Mouse (Mus musculus): ENCODE measurements at regions not wholly inside any gene's neighbourhood (a gene's known extent, or its start where the extent isn't known, plus 50 kb on each side); places are given as distances from the start of the nearest gene placed in this dataset.

DNA sequence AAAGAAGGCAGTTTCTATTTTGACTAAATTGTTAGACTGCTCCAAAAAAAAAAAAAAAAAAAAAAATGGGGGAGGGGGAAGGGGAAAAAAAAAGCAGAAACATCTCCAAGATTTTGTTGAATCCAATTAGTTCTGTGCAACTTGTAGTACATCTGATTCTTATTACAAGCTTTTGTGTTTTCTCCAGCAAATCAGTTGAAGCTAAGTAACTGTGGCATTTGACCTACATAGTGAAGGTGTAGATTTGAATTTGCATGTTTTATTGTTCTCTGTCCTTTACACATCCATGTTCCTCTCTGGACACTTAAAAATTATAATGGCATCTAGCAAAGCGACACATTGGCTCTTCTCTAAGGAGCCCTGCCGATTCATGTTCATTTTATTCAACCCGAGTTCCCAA is 192.6 kb downstream of the Pax3 start:
- H3K4me3 ChIP-seq (ENCODE audit: low read depth, low read length): no peak overlapping the region
- no peak for DNase-seq (ENCODE audit: low spot score)
- 84% methylated on average over 3 of the region's 3 CpGs for WGBS

DNA sequence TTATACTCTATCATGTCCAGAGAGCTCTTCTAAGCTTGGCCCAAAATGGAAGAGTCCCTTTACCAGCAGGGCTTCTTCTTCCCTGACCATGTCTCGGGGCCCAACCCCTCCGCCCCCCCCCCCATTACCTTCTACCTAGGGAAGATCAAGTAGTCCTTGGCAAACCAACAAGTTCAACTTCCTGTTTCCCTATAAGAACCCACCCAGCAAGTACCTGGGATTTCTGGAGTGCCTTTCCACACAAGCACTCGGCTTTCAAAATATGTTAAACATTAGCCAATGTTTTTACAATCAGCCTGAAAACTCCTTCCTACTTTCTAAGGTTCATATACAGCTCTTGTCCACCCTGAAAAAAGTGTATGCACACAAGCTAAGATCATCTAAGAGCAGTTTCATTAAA is 198.2 kb downstream of the Pax3 start:
- no peak for DNase-seq (ENCODE audit: low spot score)
- no peak overlapping the region for H3K4me3 ChIP-seq (ENCODE audit: low read depth, low read length)
- no peak overlapping the region for H3K4me2 ChIP-seq (replicated peaks; ENCODE audit: low read depth, low read length)
- H3K9me3 ChIP-seq (ENCODE audit: control insufficient read depth, low read length): no peaks in the 10 kb centered on the region
- no peak for ATAC-seq (ENCODE audit: low FRiP score)
- 90% methylated on average over 2 of the region's 3 CpGs for WGBS
- H3K27me3 ChIP-seq (ENCODE audit: control insufficient read depth, insufficient read depth, low read length): no peaks in the 10 kb centered on the region
- H3K4me1 ChIP-seq (replicated peaks; ENCODE audit: control insufficient read depth, insufficient read depth, low read length): no peaks in the 10 kb centered on the region
- H3K9ac ChIP-seq (ENCODE audit: low read depth, low read length): no peak overlapping the region
- no peak overlapping the region for H3K27ac ChIP-seq (ENCODE audit: low read depth, low read length)
- H3K36me3 ChIP-seq (ENCODE audit: control insufficient read depth, insufficient read depth, low read length): no peaks in the 10 kb centered on the region

More for the DNA sequence above, 192.6 kb downstream of the Pax3 start:
- ATAC-seq (ENCODE audit: low FRiP score): no peak
- H3K9me3 ChIP-seq (ENCODE audit: control insufficient read depth, low read length): no peaks in the 10 kb centered on the region
- no peak overlapping the region for H3K9ac ChIP-seq (ENCODE audit: low read depth, low read length)
- no peak overlapping the region for H3K27ac ChIP-seq (ENCODE audit: low read depth, low read length)
- H3K4me2 ChIP-seq (replicated peaks; ENCODE audit: low read depth, low read length): no peak overlapping the region
- no peaks in the 10 kb centered on the region for H3K27me3 ChIP-seq (ENCODE audit: control insufficient read depth, insufficient read depth, low read length)
- no peaks in the 10 kb centered on the region for H3K36me3 ChIP-seq (ENCODE audit: control insufficient read depth, insufficient read depth, low read length)
- no peaks in the 10 kb centered on the region for H3K4me1 ChIP-seq (replicated peaks; ENCODE audit: control insufficient read depth, insufficient read depth, low read length)

DNA sequence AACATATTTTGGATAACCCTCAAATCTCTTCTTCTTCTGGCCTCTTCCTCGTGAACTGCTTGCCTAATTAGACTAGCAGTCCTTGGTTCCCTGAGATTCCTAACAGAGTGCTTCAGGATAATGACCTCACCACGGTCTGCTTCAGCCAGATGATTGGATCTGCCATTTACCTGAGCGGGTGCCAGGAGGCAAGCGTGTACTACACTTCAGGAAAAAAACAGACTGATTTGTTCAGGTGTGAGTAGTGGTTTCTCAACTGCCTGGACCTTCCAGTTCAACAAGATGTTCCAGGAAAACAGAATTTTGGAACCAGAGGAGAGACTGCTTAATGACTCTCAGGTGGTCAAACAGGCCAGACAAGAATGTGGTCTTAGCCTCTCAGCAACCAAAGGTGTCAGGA is 215.4 kb downstream of the Pax3 start:
- Histone ChIP-seq H3K27me3 (ENCODE audit: control insufficient read depth, insufficient read depth, low read length) (0 out of 2 replicates have a peak, but pooled peaks cover 2% of the 10 kb centered on the region), H3K9ac (ENCODE audit: low read depth, low read length) (no peak overlapping the region), H3K36me3 (ENCODE audit: control insufficient read depth, insufficient read depth, low read length) (no peaks in the 10 kb centered on the region), H3K4me1 (replicated peaks; ENCODE audit: control insufficient read depth, insufficient read depth, low read length) (no peaks in the 10 kb centered on the region), H3K4me2 (replicated peaks; ENCODE audit: low read depth, low read length) (no peak overlapping the region), H3K27ac (ENCODE audit: low read depth, low read length) (no peak overlapping the region), H3K4me3 (ENCODE audit: low read depth, low read length) (no peak overlapping the region), H3K9me3 (ENCODE audit: control insufficient read depth, low read length) (no peaks in the 10 kb centered on the region)
- 80% methylated on average over 4 of the region's 4 CpGs for WGBS
- DNase-seq (ENCODE audit: low spot score) (no peak), ATAC-seq (ENCODE audit: low FRiP score) (no peak)

DNA sequence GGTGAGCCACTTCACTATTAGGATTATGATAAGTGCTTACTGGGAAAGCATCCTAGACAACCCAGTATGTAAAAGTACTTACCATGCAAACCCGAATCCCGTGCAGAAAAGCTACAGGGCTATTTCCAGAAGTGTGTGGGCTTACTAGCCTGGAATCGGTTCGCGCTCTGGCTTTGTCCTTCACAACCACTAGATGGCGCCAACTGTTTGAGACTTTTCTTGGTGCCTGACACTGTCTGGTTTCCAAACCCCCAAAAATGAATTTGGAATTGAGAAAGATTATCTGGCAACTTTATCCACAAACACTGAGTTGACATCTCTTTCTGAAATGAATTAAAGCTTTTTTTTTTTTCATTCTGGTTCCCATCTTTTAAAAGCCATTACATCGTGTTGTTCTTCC is 218.2 kb downstream of the Pax3 start:
- no peaks in the 10 kb centered on the region for H3K4me1 ChIP-seq (replicated peaks; ENCODE audit: control insufficient read depth, insufficient read depth, low read length)
- ATAC-seq (ENCODE audit: low FRiP score) (no peak), DNase-seq (ENCODE audit: low spot score) (peak; percentile 89)
- no peak overlapping the region for H3K4me3 ChIP-seq (ENCODE audit: low read depth, low read length)
- no peak overlapping the region for H3K4me2 ChIP-seq (replicated peaks; ENCODE audit: low read depth, low read length)
- no peaks in the 10 kb centered on the region for H3K9me3 ChIP-seq (ENCODE audit: control insufficient read depth, low read length)
- H3K9ac ChIP-seq (ENCODE audit: low read depth, low read length): no peak overlapping the region
- no peaks in the 10 kb centered on the region for H3K36me3 ChIP-seq (ENCODE audit: control insufficient read depth, insufficient read depth, low read length)
- WGBS: 3% methylated on average over 7 of the region's 7 CpGs
- H3K27ac ChIP-seq (ENCODE audit: low read depth, low read length): no peak overlapping the region
- H3K27me3 ChIP-seq (ENCODE audit: control insufficient read depth, insufficient read depth, low read length): 0 out of 2 replicates have a peak, but pooled peaks cover 2% of the 10 kb centered on the region

DNA sequence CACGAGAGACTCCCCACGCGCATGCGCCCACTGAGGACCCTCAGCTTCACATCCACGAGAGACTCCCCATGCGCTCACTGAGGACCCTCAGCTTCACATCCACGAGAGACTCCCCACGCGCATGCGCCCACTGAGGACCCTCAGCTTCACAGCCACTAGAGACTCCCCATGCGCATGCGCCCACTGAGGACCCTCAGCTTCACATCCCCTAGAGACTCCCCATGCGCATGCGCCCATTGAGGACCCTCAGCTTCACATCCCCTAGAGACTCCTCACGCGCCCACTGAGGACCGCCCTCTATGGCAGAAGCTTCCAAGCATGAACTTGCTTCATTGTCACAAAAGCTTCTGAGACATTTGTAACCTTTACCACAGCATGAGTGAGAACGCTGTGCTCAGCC is 221.0 kb downstream of the Pax3 start:
- Histone ChIP-seq H3K27me3 (ENCODE audit: control insufficient read depth, insufficient read depth, low read length) (peaks cover 2% of the 10 kb centered on the region; the same call in 1 of the 2 replicates), H3K4me2 (replicated peaks; ENCODE audit: low read depth, low read length) (no peak overlapping the region), H3K9me3 (ENCODE audit: control insufficient read depth, low read length) (no peaks in the 10 kb centered on the region), H3K36me3 (ENCODE audit: control insufficient read depth, insufficient read depth, low read length) (no peaks in the 10 kb centered on the region), H3K27ac (ENCODE audit: low read depth, low read length) (no peak overlapping the region), H3K4me1 (replicated peaks; ENCODE audit: control insufficient read depth, insufficient read depth, low read length) (no peaks in the 10 kb centered on the region), H3K4me3 (ENCODE audit: low read depth, low read length) (no peak overlapping the region), H3K9ac (ENCODE audit: low read depth, low read length) (no peak overlapping the region)
- no peak for ATAC-seq (ENCODE audit: low FRiP score)
- DNase-seq (ENCODE audit: low spot score): no peak
- WGBS: 90% methylated on average over 18 of the region's 18 CpGs

DNA sequence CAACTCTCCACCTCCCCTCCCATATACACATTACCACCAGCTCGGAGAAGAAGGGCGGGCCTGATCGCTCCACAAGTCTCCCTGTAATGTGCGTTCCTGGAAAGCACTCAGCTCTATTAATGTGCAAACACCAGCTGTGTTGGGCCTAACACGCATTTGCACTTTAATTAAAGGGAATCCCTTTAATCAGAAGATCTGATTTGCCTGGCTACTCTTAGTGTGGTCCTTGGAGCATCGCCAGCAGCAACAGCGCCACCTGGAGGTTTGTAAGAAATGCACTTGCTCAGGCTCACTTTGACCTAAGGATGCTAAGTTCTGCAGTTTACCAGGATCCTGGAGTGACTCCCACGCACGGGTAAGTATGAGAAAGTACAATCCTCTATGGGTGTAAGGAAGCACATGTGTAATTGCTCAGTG is 224.6 kb downstream of the Pax3 start:
- H3K9ac ChIP-seq (ENCODE audit: low read depth, low read length): no peak overlapping the region
- no peak overlapping the region for H3K4me2 ChIP-seq (replicated peaks; ENCODE audit: low read depth, low read length)
- H3K4me1 ChIP-seq (replicated peaks; ENCODE audit: control insufficient read depth, insufficient read depth, low read length): no peaks in the 10 kb centered on the region
- 17% methylated on average over 9 of the region's 9 CpGs for WGBS
- no peaks in the 10 kb centered on the region; the same call in 1 of the 2 replicates for H3K27me3 ChIP-seq (ENCODE audit: control insufficient read depth, insufficient read depth, low read length)
- H3K36me3 ChIP-seq (ENCODE audit: control insufficient read depth, insufficient read depth, low read length): no peaks in the 10 kb centered on the region
- no peak overlapping the region for H3K27ac ChIP-seq (ENCODE audit: low read depth, low read length)
- DNase-seq (ENCODE audit: low spot score): peak; percentile 84
- no peak overlapping the region for H3K4me3 ChIP-seq (ENCODE audit: low read depth, low read length)
- peak; percentile 57 for ATAC-seq (ENCODE audit: low FRiP score)
- H3K9me3 ChIP-seq (ENCODE audit: control insufficient read depth, low read length): no peaks in the 10 kb centered on the region

DNA sequence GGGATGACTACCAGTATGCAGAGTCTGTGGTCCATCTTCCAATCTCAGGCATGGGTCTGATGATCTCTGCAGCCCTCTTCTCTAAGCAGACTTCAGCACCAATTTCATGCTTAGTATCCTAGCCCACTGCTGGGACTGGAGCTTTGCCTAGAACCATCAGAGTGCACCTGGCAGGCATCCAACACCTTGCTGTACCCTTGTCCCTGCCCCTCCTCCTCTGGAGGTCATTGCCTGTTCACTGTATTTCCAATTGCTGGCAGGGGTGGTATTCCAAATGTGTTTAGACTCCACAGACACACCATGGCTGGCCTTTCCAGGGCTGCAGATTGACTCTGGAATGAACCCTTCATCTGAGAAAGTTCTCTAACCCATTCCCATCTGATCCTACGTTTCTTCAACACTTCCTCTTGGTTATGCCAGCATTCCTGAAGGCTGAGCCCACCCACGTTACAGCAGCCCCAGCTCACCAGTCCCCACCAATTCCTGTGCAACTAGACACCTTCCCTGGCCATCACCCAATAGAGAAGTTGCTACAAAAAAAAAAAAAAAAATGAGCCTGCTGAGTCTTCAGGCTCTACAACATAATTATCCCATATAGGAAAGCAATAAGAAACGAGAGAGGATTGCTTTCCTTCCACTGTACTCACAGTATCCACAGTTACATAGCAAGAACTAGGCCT is 232.1 kb downstream of the Pax3 start:
- WGBS: 58% methylated on average over 3 of the region's 3 CpGs

DNA sequence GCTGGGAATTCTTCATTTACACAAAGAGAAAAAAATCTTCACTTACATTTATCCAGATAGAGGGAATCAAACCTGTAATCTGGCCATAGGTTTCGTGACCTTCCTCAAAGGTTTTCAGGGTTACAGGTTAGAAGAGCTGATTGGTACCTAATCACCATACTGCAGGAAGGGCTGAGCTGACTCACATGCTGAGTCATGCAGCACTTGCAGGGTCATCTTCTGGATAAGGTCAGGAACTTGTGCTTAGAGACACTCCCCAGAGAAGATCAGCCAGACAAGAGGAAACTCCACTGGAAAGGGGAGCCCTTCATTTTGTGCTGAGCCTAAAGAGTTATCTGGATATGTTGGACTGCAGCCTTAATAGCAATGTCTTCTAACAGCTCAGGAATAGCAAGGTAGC is 237.6 kb downstream of the Pax3 start:
- Histone ChIP-seq H3K9me3 (ENCODE audit: control insufficient read depth, low read length) (no peaks in the 10 kb centered on the region), H3K4me2 (replicated peaks; ENCODE audit: low read depth, low read length) (no peak overlapping the region), H3K9ac (ENCODE audit: low read depth, low read length) (no peak overlapping the region), H3K27ac (ENCODE audit: low read depth, low read length) (no peak overlapping the region), H3K27me3 (ENCODE audit: control insufficient read depth, insufficient read depth, low read length) (no peaks in the 10 kb centered on the region), H3K4me1 (replicated peaks; ENCODE audit: control insufficient read depth, insufficient read depth, low read length) (no peaks in the 10 kb centered on the region), H3K36me3 (ENCODE audit: control insufficient read depth, insufficient read depth, low read length) (no peaks in the 10 kb centered on the region), H3K4me3 (ENCODE audit: low read depth, low read length) (no peak overlapping the region)
- WGBS: 74% methylated on average over 1 of the region's 1 CpGs
- no peak for ATAC-seq (ENCODE audit: low FRiP score)
- no peak for DNase-seq (ENCODE audit: low spot score)

More for the DNA sequence above, 232.1 kb downstream of the Pax3 start:
- H3K27me3 ChIP-seq (ENCODE audit: control insufficient read depth, insufficient read depth, low read length): no peaks in the 10 kb centered on the region
- no peak overlapping the region for H3K27ac ChIP-seq (ENCODE audit: low read depth, low read length)
- H3K36me3 ChIP-seq (ENCODE audit: control insufficient read depth, insufficient read depth, low read length): no peaks in the 10 kb centered on the region
- DNase-seq (ENCODE audit: low spot score) (no peak), ATAC-seq (ENCODE audit: low FRiP score) (no peak)
- H3K9me3 ChIP-seq (ENCODE audit: control insufficient read depth, low read length): no peaks in the 10 kb centered on the region
- no peak overlapping the region for H3K9ac ChIP-seq (ENCODE audit: low read depth, low read length)
- no peaks in the 10 kb centered on the region for H3K4me1 ChIP-seq (replicated peaks; ENCODE audit: control insufficient read depth, insufficient read depth, low read length)
- no peak overlapping the region for H3K4me2 ChIP-seq (replicated peaks; ENCODE audit: low read depth, low read length)
- no peak overlapping the region for H3K4me3 ChIP-seq (ENCODE audit: low read depth, low read length)

DNA sequence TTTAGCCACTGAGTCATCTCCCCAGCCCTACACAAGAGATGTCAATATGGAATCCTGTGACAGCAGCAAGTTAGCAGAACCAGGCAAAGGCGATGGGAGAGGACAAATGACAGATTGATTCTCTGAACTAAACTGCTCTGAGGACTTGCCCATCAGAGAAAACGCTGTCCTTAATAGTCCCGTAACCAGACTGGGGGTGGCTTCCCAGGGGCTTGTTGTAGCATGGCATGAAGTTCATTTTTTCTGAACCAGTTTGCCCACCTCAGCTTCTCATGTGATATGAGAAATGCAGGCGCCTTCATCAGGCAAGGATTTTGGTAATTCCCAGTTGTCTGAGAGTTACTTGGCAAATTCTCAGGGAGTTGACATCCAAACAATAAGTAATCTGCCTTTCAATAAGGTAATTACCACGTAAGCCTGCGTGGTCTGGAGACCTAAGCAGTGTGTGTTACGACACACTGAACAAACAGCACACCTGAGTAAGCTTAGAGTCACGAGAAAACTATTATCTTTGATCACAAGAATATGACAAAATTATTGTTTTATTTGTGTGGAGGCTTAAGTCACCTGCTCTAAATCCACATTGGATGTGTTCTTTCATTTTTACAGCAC is 239.7 kb downstream of the Pax3 start:
- Histone ChIP-seq H3K9me3 (ENCODE audit: control insufficient read depth, low read length) (no peaks in the 10 kb centered on the region), H3K27ac (ENCODE audit: low read depth, low read length) (no peak overlapping the region), H3K27me3 (ENCODE audit: control insufficient read depth, insufficient read depth, low read length) (no peaks in the 10 kb centered on the region), H3K4me1 (replicated peaks; ENCODE audit: control insufficient read depth, insufficient read depth, low read length) (no peaks in the 10 kb centered on the region), H3K4me3 (ENCODE audit: low read depth, low read length) (no peak overlapping the region), H3K36me3 (ENCODE audit: control insufficient read depth, insufficient read depth, low read length) (no peaks in the 10 kb centered on the region), H3K4me2 (replicated peaks; ENCODE audit: low read depth, low read length) (no peak overlapping the region), H3K9ac (ENCODE audit: low read depth, low read length) (no peak overlapping the region)
- ATAC-seq (ENCODE audit: low FRiP score) (no peak), DNase-seq (ENCODE audit: low spot score) (no peak)
- 83% methylated on average over 8 of the region's 8 CpGs for WGBS

Measured in hindbrain, embryonic 11.5 days (tissue).